Mouse (Mus musculus) kidney, adult 18-20 months (tissue): ENCODE data around the gene Arhgef33.
"Not testable (repeated sequence)": the region's sequence is repeated elsewhere in the genome, so short reads cannot be mapped to it uniquely, and the experiment has no call there.

Experiments used
- DNase-seq: peaks from one replicate; pipeline ENCODE4 v3.0.0; 2021

Gene Arhgef33

DNA sequence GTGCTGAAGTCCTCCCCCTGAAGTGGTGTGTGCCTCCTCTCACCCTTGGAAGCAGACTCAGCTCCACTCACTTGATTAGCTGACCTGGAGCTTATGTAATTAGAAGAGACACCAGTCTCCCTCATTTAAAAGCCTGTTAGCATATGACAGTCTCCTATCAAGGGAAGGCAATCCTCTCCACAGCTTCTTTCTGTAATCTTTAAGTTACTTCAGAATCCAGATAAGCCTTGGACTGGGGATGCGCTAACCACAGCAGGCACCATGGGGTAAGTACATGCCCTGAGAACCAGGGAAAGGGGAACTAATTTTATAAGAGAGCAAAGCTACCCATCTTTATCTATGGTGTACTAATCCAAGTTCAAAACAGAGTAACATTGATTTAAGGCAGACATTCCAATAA lies at the start of gene Arhgef33:
Arhgef33 (plus strand) TSS at position 157 of the 400 bp plus-strand sequence.
- DNase-seq: no peak

DNA sequence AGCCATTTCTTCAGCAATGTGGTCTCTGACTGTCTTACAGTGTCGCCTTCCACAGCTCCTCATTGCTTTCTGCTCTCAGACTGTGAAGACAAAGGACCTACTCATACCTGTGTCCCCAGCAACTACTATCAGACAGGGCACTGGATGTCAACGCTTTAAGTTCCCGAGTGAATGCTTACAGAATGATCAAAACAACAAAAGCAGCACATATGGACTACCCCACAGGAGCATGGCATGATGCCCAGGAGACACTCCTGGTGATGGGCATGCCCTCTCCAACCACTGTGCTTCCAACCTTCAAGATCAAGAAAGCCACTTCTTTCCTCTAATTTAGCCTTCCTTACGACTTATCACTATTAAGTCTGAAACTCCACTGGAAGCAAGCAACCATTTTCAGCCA lies 40.1 kb upstream of the Arhgef33 start:
- DNase-seq: no peak

DNA sequence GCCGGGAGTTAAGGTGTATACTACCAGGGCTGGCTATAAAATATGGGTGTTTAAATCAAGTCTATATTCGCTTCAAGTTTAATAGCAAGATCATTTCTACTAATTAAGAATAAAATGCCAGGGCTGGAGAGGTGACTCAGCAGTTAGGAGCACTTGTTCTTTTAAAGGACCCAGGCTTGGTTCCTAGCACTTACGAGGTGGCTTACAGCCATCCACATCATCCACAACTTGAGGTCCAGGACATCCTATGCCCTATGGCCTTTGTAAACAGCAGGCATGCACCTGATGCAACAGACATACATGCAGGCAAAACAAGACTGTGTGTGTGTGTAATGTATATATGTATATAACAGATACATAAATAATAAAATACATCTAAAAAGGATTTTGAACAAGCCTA lies 39.1 kb upstream of the Arhgef33 start:
- no peak for DNase-seq

DNA sequence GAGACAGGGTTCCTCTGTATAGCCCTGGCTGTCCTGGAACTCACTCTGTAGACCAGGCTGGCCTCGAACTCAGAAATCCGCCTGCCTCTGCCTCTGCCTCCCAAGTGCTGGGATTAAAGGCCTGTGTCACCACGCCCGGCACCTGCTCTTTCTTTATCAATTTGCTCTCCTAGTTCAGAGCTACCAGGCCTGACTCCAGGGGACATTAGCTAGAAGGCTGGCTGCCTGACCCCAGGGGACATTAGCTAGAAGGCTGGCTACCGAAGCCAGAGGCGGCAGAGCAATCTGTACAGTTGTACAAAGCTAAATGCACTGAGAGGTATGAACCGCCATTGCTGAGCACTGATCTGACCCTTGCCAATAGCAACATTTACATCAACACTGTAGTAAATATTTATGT lies 36.6 kb upstream of the Arhgef33 start:
- DNase-seq: not testable (repeated sequence)

DNA sequence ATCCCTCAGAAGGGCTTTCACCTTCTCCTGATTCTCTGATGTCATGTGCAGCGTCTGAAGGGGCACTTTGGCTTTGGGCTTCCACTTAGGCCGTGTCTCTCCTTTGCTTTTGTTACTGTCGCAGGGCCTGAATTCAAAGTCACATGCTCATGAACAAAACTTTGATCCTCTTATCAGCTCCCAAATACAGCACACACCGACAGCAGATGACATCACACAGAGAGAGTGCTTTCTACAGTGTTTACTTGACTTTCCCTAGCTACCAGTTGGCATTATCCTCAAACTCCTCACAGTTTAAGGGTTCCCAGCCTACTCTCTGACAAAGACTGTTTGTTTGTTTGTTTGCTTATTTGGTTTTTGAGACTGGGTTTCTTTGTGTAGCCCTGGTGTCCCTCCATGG lies 29.0 kb upstream of the Arhgef33 start:
- no peak for DNase-seq

DNA sequence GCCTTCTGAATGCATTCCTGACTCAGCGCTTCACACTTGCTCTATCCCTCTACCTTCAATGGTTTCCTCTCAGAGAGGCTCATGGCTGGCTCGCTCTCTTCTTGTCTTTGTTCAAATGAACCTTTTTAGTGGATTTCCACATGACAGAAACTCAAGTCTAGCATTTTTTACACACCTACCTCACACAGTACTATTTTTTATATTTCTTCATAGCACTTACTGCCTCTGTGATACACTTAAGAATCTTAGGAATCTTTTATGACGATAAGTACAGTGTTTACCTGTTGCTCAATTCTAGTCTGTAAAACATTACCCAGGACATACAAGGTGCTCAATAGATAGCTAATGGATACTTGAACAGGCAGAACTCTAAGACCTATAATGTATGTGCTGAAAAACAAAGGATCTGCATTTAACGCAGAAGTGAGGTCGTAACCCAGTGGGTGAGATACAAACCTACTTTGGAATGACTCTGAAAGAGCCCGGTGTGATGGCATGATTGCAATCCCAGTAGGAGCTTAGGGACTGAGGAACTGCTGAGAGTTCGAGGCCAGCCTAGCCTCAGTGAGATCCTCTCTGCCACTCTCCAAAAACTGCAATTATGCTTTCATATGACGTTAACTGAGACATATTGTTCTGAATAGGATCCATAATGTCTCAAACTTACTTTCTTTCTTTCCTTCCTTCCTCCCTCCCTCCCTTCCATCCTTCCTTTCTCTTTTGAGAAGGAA lies 27.7 kb upstream of the Arhgef33 start:
- DNase-seq: no peak

DNA sequence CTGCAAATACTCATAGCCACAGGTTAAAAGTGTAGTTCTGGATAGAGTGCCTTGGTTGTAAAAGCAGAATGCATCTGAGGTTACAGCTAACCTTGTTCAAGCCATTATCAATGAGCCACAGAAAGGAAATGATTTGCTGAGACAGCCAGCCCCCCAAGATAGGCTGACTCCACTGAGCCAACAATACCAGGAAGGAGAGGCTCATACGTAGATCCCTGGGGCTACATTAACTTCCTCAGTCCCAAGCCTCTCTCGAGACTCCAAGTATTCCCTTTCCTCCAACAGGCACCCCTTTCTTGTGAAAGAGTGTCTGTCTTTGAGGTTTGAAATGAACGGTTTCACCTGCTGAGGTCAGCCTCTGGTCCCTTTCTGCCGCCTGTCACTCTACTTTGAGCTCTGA lies 22.8 kb upstream of the Arhgef33 start:
- no peak for DNase-seq

DNA sequence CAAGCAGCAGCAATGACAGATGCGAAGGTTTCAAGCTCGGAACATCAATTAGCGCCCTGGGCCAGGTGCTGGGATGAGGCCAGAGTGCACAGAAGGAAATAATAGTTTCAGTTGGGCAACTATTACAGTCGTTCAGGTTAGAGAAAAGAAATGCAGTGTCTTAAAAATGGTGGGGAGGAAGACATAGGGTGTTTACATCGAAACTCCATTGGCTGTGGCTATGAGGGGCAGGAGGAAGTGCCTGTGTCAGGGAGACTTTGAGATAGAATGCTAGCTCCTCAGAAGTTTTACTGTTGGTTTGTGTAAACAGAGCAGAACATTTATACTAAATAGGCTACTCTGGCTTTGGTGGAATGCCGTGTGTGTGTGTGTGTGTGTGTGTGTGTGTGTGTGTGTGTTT lies 19.2 kb upstream of the Arhgef33 start:
- DNase-seq: no peak

DNA sequence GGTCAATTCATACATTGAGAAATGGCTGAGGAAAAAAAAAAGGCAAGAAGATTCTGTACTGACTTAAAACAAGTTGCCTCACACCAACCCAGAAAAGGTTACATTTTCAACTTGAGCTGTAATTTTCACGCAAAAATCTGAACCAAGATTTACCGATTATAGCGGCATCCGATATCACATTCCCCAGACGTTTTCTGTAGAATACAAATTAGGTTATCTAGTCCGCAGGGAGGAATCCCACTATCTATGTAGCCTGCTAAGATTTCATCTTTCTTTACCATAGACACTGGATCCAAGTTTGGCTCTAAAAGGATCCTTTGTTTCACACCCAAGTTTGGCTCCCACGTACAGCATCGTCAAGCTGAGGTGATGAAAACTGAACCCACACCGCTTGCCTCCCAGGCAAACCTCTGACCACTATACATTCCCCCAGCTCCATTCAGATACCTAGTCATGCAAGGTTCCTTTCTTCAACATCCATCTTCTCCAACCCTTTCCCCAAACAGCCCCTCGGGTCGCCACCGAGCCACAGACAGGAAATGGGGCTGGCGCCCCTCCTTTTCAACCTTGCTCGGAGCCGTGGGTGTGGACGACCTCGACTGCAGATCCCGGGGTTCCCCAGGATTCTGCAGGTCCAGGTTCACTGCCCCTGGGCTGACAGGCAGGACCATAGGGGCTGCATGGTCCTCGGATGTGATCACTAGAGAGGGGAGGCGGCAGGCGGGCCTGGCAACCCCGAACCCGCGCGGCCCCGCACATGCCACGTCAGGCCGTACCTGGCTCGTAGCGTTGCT lies 17.7 kb upstream of the Arhgef33 start:
- DNase-seq: no peak

DNA sequence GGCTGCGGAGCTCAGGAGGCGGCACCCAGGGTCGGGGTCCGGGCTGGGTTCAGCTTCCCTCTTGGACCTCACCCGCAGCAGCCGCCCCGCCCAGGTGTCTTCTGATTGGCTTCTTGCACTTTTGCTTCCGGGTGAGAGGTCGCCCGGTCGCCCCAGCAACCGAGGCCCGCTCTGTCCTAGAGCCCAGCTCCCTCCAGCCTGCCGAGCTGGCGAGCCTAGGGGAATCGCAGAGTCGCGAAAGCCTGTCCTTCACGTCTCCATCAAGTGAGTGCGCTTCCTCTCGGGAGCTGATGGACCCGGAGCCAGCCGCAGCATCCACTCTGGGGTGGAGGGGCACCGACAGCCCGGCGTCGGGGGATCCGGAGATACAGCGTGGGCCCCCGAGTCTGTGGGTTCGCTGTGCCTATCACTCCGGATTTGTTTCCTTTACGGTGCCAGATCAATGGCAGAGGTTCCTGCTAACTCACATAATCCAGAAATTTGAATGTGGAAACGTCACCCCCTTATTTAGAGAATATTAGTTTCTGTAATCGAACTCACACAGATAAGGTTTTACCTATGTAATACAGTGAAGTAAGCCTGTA lies 17.0 kb upstream of the Arhgef33 start, which contains the start of the genes Morn2 and Dhx57:
Morn2 (plus strand) TSS at position 130 of the 584 bp plus-strand sequence.
Dhx57 (minus strand) TSS at position 403 of the 584 bp plus-strand sequence.
- peak; percentile 98 for DNase-seq

DNA sequence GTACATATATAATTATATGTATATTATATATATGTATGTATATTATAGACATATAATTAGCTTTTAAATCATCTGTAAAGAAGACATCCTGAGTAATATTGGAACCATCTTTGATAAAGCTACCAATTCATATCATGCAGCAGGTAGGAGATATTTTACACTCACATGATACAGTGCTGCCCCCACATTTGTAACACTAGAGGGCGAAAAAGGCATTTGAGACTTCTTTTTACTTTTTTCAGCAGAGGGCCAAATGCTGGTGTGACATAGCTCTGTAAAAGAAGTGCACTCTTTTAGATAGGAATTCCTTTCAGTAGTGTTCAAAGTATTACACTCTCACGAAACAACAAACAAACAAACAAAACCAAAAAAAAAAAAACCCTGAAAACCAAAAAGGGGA lies 16.1 kb upstream of the Arhgef33 start:
- peak; percentile 12 for DNase-seq

DNA sequence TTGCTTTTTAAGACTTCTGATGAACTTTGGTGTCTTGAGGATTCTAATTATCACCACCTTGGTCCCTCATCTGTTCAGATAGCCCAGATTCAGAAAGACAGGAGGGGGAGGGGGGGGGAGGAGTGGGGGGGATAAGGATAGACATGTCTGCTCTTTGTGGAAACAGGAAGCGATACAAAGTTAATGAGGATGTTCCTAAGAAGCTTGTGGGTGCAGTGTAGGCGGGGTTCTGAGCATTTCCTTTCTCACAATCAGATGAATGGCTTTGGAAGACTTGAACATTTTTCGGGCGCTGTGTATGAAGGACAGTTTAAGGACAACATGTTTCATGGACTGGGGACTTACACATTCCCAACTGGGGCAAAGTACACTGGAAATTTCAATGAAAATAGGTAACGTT lies 11.9 kb upstream of the Arhgef33 start:
- no peak for DNase-seq

DNA sequence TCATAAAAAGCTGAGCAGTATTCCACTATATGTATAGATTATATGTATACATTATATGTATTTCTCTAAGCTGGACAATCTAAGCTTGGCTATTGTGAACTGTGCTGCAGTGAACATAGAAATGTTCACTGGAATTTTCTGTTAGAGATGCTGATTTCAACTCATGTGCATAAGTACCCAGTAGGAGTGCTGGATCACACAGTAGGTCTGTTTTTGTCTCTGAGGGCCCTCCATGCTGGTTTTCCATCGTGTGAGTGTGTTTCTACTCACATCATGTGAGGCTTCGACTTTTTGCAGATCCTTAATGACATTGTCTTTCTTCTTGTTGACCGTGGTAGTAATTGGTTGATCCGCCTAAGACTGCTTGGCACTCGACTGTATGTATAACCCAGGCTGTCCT lies 8.4 kb upstream of the Arhgef33 start:
- no peak for DNase-seq

DNA sequence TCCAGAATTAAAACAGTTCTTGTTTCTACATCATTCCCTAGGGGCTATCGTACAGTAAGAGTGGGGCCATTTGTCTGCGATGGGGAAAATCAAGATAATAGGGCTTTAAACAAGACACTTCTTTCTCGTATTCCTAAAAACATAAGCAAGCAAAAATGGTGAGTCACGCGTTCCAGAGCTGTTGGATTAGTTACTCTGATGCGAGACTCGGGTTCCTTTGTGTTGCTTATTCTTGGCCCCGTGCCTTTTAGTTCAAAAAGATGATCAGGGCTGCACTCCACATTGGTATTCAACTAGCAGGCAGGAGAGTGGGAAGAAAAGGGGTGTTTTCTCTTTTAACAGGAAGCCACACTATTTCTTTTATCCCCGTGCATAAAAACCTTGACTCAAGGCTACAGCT lies 4.6 kb downstream of the Arhgef33 start:
- no peak for DNase-seq

DNA sequence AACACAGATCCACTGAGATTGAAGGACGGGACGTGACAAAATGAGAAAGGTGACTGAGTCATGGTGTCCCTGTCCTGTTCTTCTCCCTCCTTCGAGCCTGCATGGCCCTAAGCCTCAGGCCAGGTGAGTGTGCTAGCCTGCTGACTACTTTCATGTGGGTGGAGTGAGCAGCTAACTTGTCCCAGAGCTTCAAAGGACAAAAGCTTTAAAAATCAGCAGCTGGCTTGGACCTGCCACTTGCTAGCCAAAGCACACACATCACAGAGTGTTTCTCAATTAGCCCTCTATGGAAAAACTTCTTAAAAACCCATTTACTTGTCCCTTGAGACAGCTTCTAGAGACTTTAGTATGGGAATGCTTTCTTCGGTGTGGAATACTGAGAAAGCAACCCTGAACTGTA lies 5.2 kb downstream of the Arhgef33 start:
- no peak for DNase-seq

DNA sequence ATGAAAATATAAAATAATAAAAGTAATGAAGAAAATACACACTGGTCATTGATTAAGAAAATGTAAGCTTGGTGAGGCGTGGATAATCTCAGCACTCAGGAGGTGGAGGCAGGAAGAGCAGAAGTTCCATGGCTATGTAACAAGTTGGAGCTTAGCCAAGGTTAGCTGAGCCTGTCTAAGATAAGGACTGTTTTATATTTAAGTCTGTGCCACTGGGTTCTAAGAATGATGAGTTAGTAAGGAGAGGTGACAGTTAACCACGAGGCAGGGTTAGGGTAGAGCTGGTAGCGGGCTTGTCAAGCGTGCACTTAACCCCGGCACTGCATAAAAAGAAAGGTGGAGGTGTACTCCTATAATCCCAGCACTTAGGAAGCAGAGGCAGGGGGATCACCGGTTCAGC lies 15.0 kb downstream of the Arhgef33 start:
- no peak for DNase-seq

DNA sequence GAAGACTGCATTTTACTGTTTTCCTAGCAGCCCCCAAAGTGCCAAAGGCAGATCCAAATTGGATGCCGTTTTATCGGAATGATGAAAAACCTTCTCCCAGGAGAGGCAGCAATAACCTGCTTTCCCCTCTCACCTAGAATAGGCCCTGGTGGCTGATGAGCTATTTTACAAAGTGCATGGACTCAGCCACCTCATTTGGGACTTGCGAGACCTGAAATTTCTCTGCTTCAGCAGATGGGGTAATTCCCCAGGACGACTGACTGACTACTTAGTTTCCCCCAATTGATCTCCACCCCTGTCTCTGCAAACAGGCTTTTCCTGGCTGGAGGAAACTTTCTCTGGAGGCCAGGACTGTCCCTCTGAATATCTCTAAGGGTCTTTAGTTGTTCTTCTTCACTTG lies 15.8 kb downstream of the Arhgef33 start:
- no peak for DNase-seq

DNA sequence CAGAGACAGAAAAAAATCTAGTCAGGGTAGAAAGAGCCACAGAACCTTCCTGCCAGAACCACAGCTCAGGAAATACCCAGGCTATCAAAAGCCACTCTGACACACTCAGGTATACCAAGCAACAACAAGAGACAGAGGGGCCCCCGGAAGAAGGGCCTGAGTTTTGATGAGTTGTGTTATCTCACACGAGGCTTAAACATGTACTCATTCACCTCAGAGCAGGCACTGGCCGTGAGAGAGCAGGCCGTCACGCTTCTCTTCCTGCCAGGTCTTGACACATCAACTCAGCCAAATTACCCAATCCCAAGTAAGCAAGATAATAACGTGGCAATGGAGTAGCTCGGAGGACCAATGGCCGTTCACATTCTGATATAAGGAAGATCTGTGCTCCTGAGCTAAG lies 16.5 kb downstream of the Arhgef33 start:
- no peak for DNase-seq

DNA sequence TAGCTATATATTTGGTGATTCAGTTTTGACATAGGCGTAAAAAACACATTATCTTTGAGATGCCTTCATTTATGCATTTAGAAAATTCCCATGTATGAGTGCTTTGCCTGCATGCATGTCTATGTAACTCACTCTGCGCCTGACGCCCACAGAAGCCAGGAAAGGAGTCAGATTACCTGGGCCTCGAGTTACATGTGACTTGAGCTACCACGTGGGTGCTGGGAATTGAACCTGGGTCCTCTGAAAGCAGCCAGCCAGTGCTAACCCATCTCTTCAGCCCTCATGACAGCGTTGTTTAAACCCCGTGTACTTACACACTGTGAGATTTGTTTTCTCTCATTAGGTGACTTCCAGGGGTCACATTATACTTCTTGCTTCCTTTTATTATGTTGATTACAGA lies 17.3 kb downstream of the Arhgef33 start:
- no peak for DNase-seq

DNA sequence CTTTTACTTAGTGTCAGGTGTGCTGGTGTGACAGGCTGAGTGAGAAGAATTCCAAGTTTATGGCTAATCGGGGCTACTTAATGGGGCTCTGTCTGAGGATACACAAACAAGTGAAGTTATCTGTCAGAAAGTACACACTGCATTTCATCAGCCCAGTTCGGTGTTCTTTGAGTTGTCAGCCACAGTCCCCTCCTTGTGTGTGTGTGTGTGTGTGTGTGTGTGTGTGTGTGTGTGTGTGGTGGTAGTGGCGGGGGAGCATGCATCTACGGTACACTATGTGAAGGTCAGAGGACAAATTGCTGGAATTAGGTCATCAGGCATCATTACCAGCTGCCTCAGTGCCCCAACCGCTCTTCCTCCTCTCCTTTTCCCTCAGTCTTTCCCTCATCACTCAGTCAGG lies 18.2 kb downstream of the Arhgef33 start:
- DNase-seq: no peak

DNA sequence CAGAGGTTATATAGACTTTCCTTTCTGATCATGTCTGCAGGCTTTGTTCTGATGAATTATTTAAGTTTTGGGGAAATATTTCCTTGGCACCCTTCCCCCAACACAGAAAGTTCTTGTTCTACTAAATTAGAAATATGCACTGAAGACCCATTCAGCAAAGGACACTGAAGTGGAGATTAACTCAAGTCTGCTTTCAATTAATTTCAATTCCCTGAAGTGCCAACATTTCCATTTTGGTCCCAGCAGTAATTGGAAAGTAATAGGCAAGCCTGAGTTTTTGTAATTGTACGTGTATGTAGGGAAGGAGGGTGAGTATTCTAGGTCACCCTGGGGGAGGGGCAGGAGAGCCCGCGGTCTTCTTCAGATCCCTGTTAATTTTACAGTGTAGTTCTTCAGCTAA lies 19.2 kb downstream of the Arhgef33 start:
- DNase-seq: no peak

DNA sequence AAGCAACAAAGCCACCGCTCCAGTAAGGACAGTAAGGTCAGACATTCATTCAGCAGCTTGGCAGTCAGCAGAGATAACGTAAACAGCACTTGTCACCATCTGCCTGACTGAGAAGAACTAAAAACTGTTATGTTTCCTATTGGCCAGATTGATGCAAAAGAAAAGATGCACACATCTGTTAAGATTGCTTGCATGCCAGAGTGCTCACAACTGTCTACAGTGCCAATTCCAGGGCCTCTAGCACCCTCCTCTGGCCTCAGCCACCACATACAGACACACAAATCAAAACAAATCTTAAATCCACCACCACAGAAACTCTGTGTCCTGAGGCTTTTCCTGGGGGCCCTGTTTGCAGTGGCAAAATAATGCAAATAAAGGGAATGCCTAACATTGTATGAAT lies 25.2 kb downstream of the Arhgef33 start:
- no peak for DNase-seq

DNA sequence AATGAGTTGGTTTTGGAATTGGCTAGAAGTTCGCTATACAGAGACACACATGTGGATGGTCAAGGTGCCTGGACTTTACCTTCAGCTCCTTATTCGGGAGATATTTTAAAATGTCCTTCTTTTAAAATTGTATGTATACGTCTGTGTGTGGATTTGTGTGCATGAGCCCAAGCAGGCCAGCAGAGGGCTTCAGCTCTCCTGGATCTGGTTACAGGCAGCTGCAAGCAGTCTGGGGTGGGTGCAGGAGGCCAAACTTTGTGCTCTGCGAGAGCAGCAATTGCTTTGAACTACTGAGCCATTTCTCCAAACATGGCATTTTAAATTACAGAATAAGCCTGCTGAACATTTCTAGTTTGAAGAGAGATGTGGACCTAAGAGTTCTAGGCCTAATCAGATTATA lies 38.1 kb downstream of the Arhgef33 start:
- no peak for DNase-seq

DNA sequence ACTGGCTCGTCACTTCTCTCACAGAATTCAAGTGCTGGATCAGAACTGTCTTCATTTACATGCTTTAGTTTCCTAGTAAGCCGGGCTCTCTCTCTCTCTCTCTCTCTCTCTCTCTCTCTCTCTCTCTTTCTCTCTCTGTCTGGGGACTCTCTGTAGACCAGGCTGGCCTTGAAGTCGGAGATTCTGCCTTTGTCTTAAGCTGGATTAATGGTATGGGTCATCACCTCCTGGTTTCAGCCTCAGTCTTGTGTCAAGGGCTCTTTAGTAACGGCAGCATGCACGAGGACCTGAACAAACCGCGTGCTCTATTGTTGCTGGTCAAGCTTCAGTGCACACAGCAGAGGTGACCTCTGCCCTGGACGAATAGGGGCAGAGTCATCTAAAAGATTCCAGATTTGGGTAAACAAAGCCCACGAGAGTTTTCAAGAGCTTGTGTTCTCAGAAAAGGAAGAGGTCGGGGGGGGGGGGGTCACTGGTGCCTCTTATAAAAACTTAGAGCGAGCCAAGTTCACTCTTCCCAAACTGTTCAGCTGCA lies 39.5 kb downstream of the Arhgef33 start:
- DNase-seq: peak; percentile 9
